Mouse (Mus musculus): ENCODE measurements around the gene Ppp1r17.

- TF ChIP-seq POLR2A (IDR thresholded peaks at IDR 0.05; ENCODE audit: low read depth, low read length) (no peak), CTCF (IDR thresholded peaks at IDR 0.05; ENCODE audit: borderline replicate concordance, insufficient read depth, low read length) (no peak)
These were observed 8.2 kb downstream of the Ppp1r17 start for GRCm38 (mm10) chr6:56025533-56025932.

All from embryonic fibroblast, embryonic 13.5 days (primary cell).